Mouse (Mus musculus): ENCODE data around the gene Gm28729. TPM values are rescaled to one million over a fixed set of nuclear protein-coding genes. Genes with fewer than 3 reads are reported as not detected.
"Not testable (repeated sequence)": the region's sequence is repeated elsewhere in the genome, so short reads cannot be mapped to it uniquely, and the experiment has no call there.

Gene Gm28729
- total RNA-seq, 1 experiment from 2014 or later = not detected

DNA sequence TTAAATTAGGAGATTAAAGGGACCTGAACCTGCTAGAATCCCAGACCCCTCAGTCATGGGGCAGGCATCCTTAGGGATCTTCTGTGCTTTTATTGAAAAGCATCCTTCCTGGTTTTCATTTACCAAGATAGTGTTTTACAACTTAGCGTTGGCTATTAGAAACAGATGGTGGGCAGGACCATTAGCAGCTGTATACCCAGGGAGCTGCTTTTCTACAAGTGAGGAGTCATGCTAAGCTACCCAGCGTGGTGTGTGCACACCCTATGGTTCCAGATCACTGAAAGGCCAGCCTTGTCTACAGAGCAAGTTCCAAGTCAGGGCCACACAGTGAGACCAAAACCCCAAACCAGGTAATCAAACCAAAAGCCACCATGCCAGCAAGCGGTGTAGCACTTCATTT lies 52.7 kb downstream of the Gm28729 start:
- no peak for ATAC-seq (ENCODE audit: extremely low read depth, insufficient number of reproducible peaks, low FRiP score, poor library complexity, severe bottlenecking)

DNA sequence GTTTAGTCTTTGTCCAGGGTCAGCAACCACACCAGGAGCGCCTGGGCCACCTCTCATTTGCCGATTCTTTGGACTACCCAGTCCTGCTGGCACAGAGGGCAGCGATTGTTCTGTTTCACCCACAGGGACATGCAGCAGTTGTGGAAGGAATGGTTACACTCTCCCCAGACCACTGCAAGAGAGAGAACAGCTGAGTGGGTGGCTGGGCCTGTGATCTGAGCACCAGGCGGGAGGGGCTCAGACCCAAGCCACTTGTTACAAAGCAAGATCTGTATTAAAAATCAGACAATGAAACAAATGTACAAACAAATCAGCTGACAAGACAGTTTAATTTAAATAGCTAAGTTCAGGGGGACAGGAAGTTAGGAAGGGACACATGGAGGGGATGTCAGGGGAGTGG lies 53.4 kb downstream of the Gm28729 start:
- ATAC-seq (ENCODE audit: extremely low read depth, insufficient number of reproducible peaks, low FRiP score, poor library complexity, severe bottlenecking) = not testable (repeated sequence)

DNA sequence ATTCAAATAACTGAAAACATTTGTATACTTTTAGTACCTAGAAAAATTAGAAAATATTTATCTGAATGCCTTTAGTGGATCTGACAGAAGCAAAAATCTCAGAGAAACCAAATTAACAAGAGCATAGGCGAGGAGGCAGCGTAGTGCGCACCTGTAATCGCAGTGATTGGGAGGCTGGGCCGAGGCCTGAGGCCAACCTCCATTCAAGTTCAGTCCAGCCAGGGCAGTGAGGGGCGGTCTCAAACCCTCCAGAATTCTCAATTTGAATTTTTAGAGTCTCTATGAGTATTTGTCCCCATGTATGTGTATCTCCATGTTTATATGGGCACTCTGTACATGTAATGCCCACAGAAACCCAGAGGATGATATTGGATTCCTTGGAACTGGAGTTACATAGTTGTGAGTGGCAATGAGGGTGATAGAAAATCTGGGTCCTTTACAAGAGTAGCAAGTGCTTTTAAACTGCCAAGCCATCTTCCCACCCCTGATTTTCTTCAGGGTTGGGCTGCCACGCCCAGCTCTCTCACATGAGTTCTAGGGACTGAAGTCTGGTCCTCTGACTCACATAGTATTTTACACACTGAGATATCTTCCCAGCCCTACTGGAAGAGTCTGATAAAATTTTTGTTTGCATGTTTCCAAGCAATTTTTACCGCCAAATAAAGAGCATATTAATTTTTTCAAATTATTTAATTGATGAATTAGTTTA lies 54.6 kb downstream of the Gm28729 start:
- no peak for ATAC-seq (ENCODE audit: extremely low read depth, insufficient number of reproducible peaks, low FRiP score, poor library complexity, severe bottlenecking)

GRCm38 (mm10) chr9:96469556-96470265 lies 55.4 kb downstream of the Gm28729 start:
- ATAC-seq (ENCODE audit: extremely low read depth, insufficient number of reproducible peaks, low FRiP score, poor library complexity, severe bottlenecking) = no peak

- no peak for ATAC-seq (ENCODE audit: extremely low read depth, insufficient number of reproducible peaks, low FRiP score, poor library complexity, severe bottlenecking)
These were observed 61.4 kb downstream of the Gm28729 start for GRCm38 (mm10) chr9:96463708-96464107.

- ATAC-seq (ENCODE audit: extremely low read depth, insufficient number of reproducible peaks, low FRiP score, poor library complexity, severe bottlenecking) = no peak
These were observed 63.5 kb downstream of the Gm28729 start for GRCm38 (mm10) chr9:96461607-96462006.

DNA sequence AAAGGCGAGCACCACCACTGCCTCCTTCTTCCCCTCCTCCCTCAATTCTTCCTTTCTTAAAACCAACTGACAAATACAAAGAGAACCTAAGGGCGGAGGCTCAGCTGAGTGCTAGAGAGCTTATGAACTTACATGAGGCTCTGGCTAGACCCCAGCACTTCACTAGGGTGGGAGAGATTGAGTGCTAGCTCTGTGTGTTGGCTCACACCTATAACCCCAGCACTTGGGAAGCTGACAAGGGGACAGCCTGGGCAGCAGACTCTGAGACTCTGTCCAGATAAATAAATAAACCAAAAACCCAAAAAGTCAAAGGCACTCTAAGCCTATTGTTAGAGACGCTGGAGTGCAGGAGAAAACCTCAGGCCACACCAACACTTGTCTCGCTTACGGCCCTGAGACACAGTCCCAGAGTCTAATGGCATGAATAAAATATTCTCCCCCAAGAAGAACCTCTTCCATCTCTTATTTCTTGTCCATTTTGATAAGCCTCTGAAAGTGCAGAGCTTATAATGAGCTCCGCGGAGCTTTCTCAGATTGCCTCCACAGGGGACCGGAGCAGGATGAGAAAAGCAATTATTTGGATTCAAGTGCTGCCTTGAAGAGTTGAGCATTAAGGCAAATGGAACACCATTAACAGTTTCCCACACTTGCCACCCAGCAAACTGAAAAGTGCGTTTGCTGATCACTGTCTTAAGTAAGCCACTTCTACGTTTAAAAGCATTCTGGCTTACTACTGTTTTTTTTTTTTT lies 64.8 kb downstream of the Gm28729 start:
- ATAC-seq (ENCODE audit: extremely low read depth, insufficient number of reproducible peaks, low FRiP score, poor library complexity, severe bottlenecking) = no peak

- no peak for ATAC-seq (ENCODE audit: extremely low read depth, insufficient number of reproducible peaks, low FRiP score, poor library complexity, severe bottlenecking)
These were observed 69.4 kb downstream of the Gm28729 start for GRCm38 (mm10) chr9:96455618-96456017.

GRCm38 (mm10) chr9:96452956-96453355 lies 72.1 kb downstream of the Gm28729 start:
- ATAC-seq (ENCODE audit: extremely low read depth, insufficient number of reproducible peaks, low FRiP score, poor library complexity, severe bottlenecking) = no peak

- ATAC-seq (ENCODE audit: extremely low read depth, insufficient number of reproducible peaks, low FRiP score, poor library complexity, severe bottlenecking) = no peak
These were observed 74.0 kb downstream of the Gm28729 start for GRCm38 (mm10) chr9:96450900-96451720.

- ATAC-seq (ENCODE audit: extremely low read depth, insufficient number of reproducible peaks, low FRiP score, poor library complexity, severe bottlenecking) = no peak
These were observed 75.5 kb downstream of the Gm28729 start for GRCm38 (mm10) chr9:96449514-96449913.

GRCm38 (mm10) chr9:96445351-96445750 lies 79.7 kb downstream of the Gm28729 start:
- ATAC-seq (ENCODE audit: extremely low read depth, insufficient number of reproducible peaks, low FRiP score, poor library complexity, severe bottlenecking) = no peak

DNA sequence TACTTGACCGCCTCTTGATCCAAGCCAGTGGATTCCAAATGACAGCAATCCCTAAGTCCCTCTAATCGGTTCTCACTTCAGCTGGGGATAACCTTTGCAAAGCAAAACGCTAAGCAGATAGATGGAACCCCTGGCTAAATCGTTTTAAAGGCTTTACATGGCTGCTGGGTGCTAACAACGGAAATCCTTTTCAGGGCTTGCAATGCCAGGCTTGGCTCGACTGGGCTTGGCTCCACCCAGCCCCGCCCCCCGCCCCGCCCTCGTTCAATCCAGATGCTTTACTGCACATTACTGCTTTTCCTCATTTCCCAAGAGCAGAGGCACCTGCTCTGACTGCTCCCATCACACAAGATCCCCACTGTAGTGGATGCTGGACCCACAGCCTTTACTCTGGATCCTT lies 83.0 kb downstream of the Gm28729 start:
- ATAC-seq (ENCODE audit: extremely low read depth, insufficient number of reproducible peaks, low FRiP score, poor library complexity, severe bottlenecking) = no peak

DNA sequence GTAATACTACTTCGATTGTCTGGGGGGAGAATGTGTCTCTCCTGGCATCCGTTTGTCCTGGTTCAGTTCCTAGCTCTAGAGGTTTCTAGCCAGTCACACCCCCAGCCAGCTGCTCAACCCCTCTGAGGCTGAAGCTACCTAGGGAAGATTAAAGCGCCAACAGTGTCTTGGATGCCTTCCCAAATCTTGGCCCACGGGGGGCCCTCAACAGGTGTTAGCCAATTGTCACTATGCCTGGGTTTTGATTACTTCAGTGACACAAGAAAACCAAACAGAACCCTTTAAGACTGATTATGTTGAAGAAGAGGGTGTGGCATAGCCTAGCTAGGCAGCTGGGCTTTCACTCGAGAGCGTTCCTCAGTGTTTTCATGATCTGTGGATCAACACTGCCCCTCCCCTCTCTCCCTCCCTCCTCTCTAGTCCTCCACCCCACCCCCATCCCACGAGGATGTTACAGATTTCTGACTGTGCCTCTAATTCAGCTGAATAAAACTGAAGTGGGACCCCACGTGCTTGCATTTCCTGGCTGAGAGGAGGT lies 86.7 kb downstream of the Gm28729 start:
- ATAC-seq (ENCODE audit: extremely low read depth, insufficient number of reproducible peaks, low FRiP score, poor library complexity, severe bottlenecking) = peak; percentile 21

DNA sequence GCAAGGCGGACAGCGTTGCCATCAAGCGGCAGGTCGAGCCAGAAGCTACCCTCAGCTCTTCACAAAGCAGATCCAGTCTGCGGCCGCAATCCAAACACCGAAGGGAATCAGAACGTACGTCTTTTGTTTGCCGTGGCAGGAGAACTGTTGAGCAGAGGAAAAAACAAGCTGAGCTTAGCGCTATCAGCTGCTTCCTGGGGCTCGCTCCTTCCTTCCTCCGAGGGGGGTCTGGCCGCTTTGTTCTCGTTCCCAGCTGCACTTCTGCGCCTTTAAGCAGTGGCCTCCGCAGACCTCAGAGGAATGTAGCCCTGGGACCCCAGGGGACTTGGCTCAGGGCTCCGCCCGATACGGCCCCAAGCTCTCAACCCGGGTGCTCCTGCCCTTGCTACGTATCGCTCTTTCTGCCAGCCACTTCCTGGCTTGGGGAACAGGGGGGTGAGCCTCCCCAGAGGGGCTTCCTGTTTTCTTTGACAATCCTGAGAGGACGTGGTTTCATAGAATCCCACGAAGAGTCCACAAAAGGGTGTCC lies 87.2 kb downstream of the Gm28729 start:
- ATAC-seq (ENCODE audit: extremely low read depth, insufficient number of reproducible peaks, low FRiP score, poor library complexity, severe bottlenecking) = peak; percentile 72

- no peak for ATAC-seq (ENCODE audit: extremely low read depth, insufficient number of reproducible peaks, low FRiP score, poor library complexity, severe bottlenecking)
These were observed 87.9 kb downstream of the Gm28729 start for GRCm38 (mm10) chr9:96436901-96437804.

Measured in neutrophil, adult 5-6 weeks (primary cell).